Mouse (Mus musculus) C2C12 (cell line): ENCODE results near the gene Hoxc4. TPM values are rescaled to one million over a fixed set of nuclear protein-coding genes. Genes with fewer than 3 reads are reported as not detected.

ENCODE experiments used
- H3K27me3 ChIP-seq: one replicate; pipeline ENCODE4 v1.6.1; 2011; ENCODE audit not compliant: control insufficient read depth, insufficient read depth, insufficient read length
- H3K36me3 ChIP-seq: one replicate; pipeline ENCODE4 v1.6.1; 2011; ENCODE audit not compliant: control insufficient read depth, insufficient read depth
- H3K4me3 ChIP-seq: one replicate; pipeline ENCODE4 v1.5.1; 2011; ENCODE audit warnings: mild to moderate bottlenecking, control low read depth; ENCODE audit not compliant: poor library complexity, insufficient read depth, severe bottlenecking
- H3K79me2 ChIP-seq: one replicate; pipeline ENCODE4 v1.6.1; 2011; ENCODE audit not compliant: control insufficient read depth, insufficient read depth
- H3K79me3 ChIP-seq: one replicate; pipeline ENCODE4 v1.6.1; 2011; ENCODE audit warnings: low read depth, control low read depth
- H3ac ChIP-seq: one replicate; pipeline ENCODE3; 2011; ENCODE audit warnings: low read depth; ENCODE audit not compliant: control insufficient read depth, insufficient read length
- CEBPB ChIP-seq: IDR thresholded peaks from one replicate; pipeline ENCODE4 v1.6.1; 2011; ENCODE audit warnings: low read depth, mild to moderate bottlenecking, control low read depth, moderate library complexity
- CTCF ChIP-seq: IDR thresholded peaks from one replicate; pipeline ENCODE4 v1.5.1; 2011; ENCODE audit not compliant: control insufficient read depth, insufficient read depth, insufficient read length
- FOSL1 ChIP-seq: IDR thresholded peaks from one replicate; pipeline ENCODE4 v1.8.0; 2011; ENCODE audit warnings: mild to moderate bottlenecking, low read length; ENCODE audit not compliant: poor library complexity, insufficient read depth, severe bottlenecking
- MAX ChIP-seq: IDR thresholded peaks from one replicate; pipeline ENCODE4 v1.6.1; 2011; ENCODE audit warnings: mild to moderate bottlenecking, control low read depth
- MYOD1 ChIP-seq: IDR thresholded peaks from one replicate; pipeline ENCODE4 v1.6.1; 2011; ENCODE audit warnings: low read depth; ENCODE audit not compliant: control insufficient read depth, insufficient read length
- MYOG ChIP-seq: IDR thresholded peaks from one replicate; pipeline ENCODE4 v1.6.1; 2011; ENCODE audit not compliant: control insufficient read depth, insufficient read length; ENCODE audit errors: extremely low read depth
- USF1 ChIP-seq: IDR thresholded peaks from one replicate; pipeline ENCODE4 v1.6.1; 2011; ENCODE audit warnings: low read depth, mild to moderate bottlenecking, control low read depth, moderate library complexity
- polyA plus RNA-seq: library from polyadenylated mRNA; unstranded; fragments of >200 nt; fragmentation: generic; extraction: Trizol; gene quantifications from one replicate; pipeline ENCODE4 v1.2.1, GENCODE M21; 2012; ENCODE audit warnings: missing spikeins

Hoxc4 gene
- polyA plus RNA-seq, 1 experiment = 3.4 TPM

GRCm38 (mm10) chr15:103060341-103061130 lies 41.8 kb downstream of the Hoxc4 start:
- TF ChIP-seq MYOG (no peak), CTCF (no peak), FOSL1 (no peak), USF1 (no peak), MAX (no peak), MYOD1 (no peak), CEBPB (no peak)
- Histone ChIP-seq H3K79me3 (no peaks in the 10 kb centered on the region), H3K79me2 (no peaks in the 10 kb centered on the region), H3K4me3 (no peak overlapping the region), H3ac (no peak overlapping the region), H3K36me3 (no peaks in the 10 kb centered on the region), H3K27me3 (no peaks in the 10 kb centered on the region)

- no peaks in the 10 kb centered on the region for H3K27me3 ChIP-seq
- no peaks in the 10 kb centered on the region for H3K36me3 ChIP-seq
- H3ac ChIP-seq = no peak overlapping the region
- no peaks in the 10 kb centered on the region for H3K79me2 ChIP-seq
- H3K4me3 ChIP-seq = no peak overlapping the region
- TF ChIP-seq USF1 (no peak), MYOD1 (no peak), FOSL1 (no peak), MYOG (no peak), MAX (no peak), CEBPB (no peak)
- no peaks in the 10 kb centered on the region for H3K79me3 ChIP-seq
These were observed 42.5 kb downstream of the Hoxc4 start for GRCm38 (mm10) chr15:103061131-103061825.

GRCm38 (mm10) chr15:103061988-103062387 lies 43.3 kb downstream of the Hoxc4 start:
- no peaks in the 10 kb centered on the region for H3K79me2 ChIP-seq
- H3K4me3 ChIP-seq = no peak overlapping the region
- no peaks in the 10 kb centered on the region for H3K36me3 ChIP-seq
- H3K27me3 ChIP-seq = no peaks in the 10 kb centered on the region
- TF ChIP-seq CTCF (no peak), MYOG (no peak), FOSL1 (no peak), MAX (no peak), USF1 (no peak), CEBPB (no peak), MYOD1 (no peak)
- no peak overlapping the region for H3ac ChIP-seq
- H3K79me3 ChIP-seq = no peaks in the 10 kb centered on the region

GRCm38 (mm10) chr15:103065642-103066041 lies 46.9 kb downstream of the Hoxc4 start:
- TF ChIP-seq MYOD1 (no peak), USF1 (no peak), CEBPB (no peak), MYOG (no peak)
- Histone ChIP-seq H3K4me3 (no peak overlapping the region), H3K27me3 (no peaks in the 10 kb centered on the region)

GRCm38 (mm10) chr15:103067701-103068100 lies 49.0 kb downstream of the Hoxc4 start:
- H3K4me3 ChIP-seq = no peak overlapping the region
- no peaks in the 10 kb centered on the region for H3K79me2 ChIP-seq
- TF ChIP-seq FOSL1 = no peak
- no peak for TF ChIP-seq USF1
- TF ChIP-seq MYOD1 = no peak
- TF ChIP-seq MAX = no peak
- no peak for TF ChIP-seq CEBPB
- TF ChIP-seq CTCF = no peak
- TF ChIP-seq MYOG = no peak
- H3K27me3 ChIP-seq = no peaks in the 10 kb centered on the region
- H3ac ChIP-seq = no peak overlapping the region
- H3K79me3 ChIP-seq = no peaks in the 10 kb centered on the region
- H3K36me3 ChIP-seq = no peaks in the 10 kb centered on the region

More at GRCm38 (mm10) chr15:103065642-103066041, 46.9 kb downstream of the Hoxc4 start:
- no peaks in the 10 kb centered on the region for H3K79me3 ChIP-seq
- H3ac ChIP-seq = no peak overlapping the region
- no peaks in the 10 kb centered on the region for H3K36me3 ChIP-seq
- H3K79me2 ChIP-seq = no peaks in the 10 kb centered on the region

GRCm38 (mm10) chr15:103069173-103069572 lies 50.4 kb downstream of the Hoxc4 start:
- Histone ChIP-seq H3K4me3 (no peak overlapping the region), H3K79me3 (no peaks in the 10 kb centered on the region), H3K27me3 (no peaks in the 10 kb centered on the region)

More at GRCm38 (mm10) chr15:103069173-103069572, 50.4 kb downstream of the Hoxc4 start:
- no peaks in the 10 kb centered on the region for H3K79me2 ChIP-seq
- no peak for TF ChIP-seq MAX
- TF ChIP-seq CEBPB = no peak
- no peak for TF ChIP-seq CTCF
- no peak for TF ChIP-seq MYOG
- H3ac ChIP-seq = no peak overlapping the region
- no peaks in the 10 kb centered on the region for H3K36me3 ChIP-seq
